ENCODE assay signal across 15 mouse cellular contexts in genomic region chr6:65849687-65850086, GRCm38 (mm10).
"Had no signal": no experiment of that assay in that cellular context is flagged by ENCODE, and none has a peak within 500 bp of the region (broad histone marks: within the 10 kb centered on the region; RNA-seq: fewer than 3 reads in every experiment).

No protein-coding gene starts in this region.

- H3K27me3 ChIP-seq: kidney, embryonic 15.5 days; limb, embryonic 15.5 days; megakaryocyte, embryonic 14.5 days; midbrain, embryonic 15.5 days; neural tube, embryonic 12.5 days had no signal

- H3K9me3 ChIP-seq: kidney, embryonic 15.5 days; limb, embryonic 15.5 days; megakaryocyte, embryonic 14.5 days; midbrain, embryonic 10.5 days; midbrain, embryonic 15.5 days; neural tube, embryonic 12.5 days had no signal

- H3K4me2 ChIP-seq: kidney, embryonic 15.5 days; limb, embryonic 15.5 days; liver, embryonic 11.5 days; midbrain, embryonic 15.5 days; neural tube, embryonic 12.5 days had no signal

- H3K9ac ChIP-seq: kidney, embryonic 15.5 days; limb, embryonic 15.5 days; liver, embryonic 14.5 days; liver, postnatal 0 days; midbrain, embryonic 15.5 days; neural tube, embryonic 12.5 days had no signal

- DNase-seq: kidney, adult 8-10 months; kidney, postnatal 10 days; kidney, postnatal 36 days; liver, postnatal 0 days; thymus, adult 18-20 months; thymus, postnatal 36 days had no signal

- H3K4me3 ChIP-seq: kidney, embryonic 15.5 days; limb, embryonic 15.5 days; megakaryocyte, embryonic 14.5 days; midbrain, embryonic 10.5 days; midbrain, embryonic 15.5 days; neural tube, embryonic 12.5 days had no signal

- H3K36me3 ChIP-seq: kidney, embryonic 15.5 days; limb, embryonic 15.5 days; midbrain, embryonic 10.5 days; midbrain, embryonic 15.5 days; neural tube, embryonic 12.5 days had no signal

- H3K4me1 ChIP-seq: kidney, embryonic 15.5 days; megakaryocyte, embryonic 14.5 days; midbrain, embryonic 15.5 days had no signal

- ATAC-seq: intestine, postnatal 0 days; liver, postnatal 0 days; midbrain, embryonic 15.5 days had no signal

- H3K27ac ChIP-seq: kidney, embryonic 15.5 days; limb, embryonic 15.5 days; liver, embryonic 14.5 days; midbrain, embryonic 10.5 days; midbrain, embryonic 15.5 days; neural tube, embryonic 12.5 days had no signal
